Mouse (Mus musculus) heart, embryonic 13.5 days (tissue): ENCODE measurements around the gene Trp53inp2. TPM values are rescaled to one million over a fixed set of nuclear protein-coding genes. Genes with fewer than 3 reads are reported as not detected.

Source experiments
- ATAC-seq: fragments of 200-750 bp; cut with Nextera tagmentation; 2 replicates; pipeline ENCODE4 v1.8.0; 2017; ENCODE audit warnings: moderate TSS enrichment; ENCODE audit not compliant: insufficient number of reproducible peaks, low FRiP score, low TSS enrichment; ENCODE audit errors: extremely low read depth
- H3K27ac ChIP-seq: fragments of 300-500 bp; sonication (generic); replicated peaks from 2 replicates; pipeline ENCODE4 v1.5.1; 2015; ENCODE audit warnings: moderate library complexity, mild to moderate bottlenecking, inconsistent platforms
- H3K27me3 ChIP-seq: fragments of 300-500 bp; sonication (generic); replicated peaks from 2 replicates; pipeline ENCODE4 v1.6.1; 2015; ENCODE audit warnings: mild to moderate bottlenecking, inconsistent platforms
- H3K36me3 ChIP-seq: fragments of 300-500 bp; sonication (generic); 2 replicates; pipeline ENCODE4 v1.6.1; 2015; ENCODE audit warnings: mild to moderate bottlenecking, inconsistent platforms
- H3K4me1 ChIP-seq: fragments of 300-500 bp; sonication (generic); 2 replicates; pipeline ENCODE4 v1.6.1; 2015; ENCODE audit warnings: inconsistent platforms
- H3K4me2 ChIP-seq: fragments of 300-500 bp; sonication (generic); 2 replicates; pipeline ENCODE4 v1.6.1; 2015; ENCODE audit warnings: inconsistent platforms, mild to moderate bottlenecking, moderate library complexity
- H3K4me3 ChIP-seq: fragments of 300-500 bp; sonication (generic); 2 replicates; pipeline ENCODE4 v1.5.1; 2015; ENCODE audit warnings: moderate library complexity, mild to moderate bottlenecking, inconsistent platforms
- H3K9ac ChIP-seq: fragments of 300-500 bp; sonication (generic); 2 replicates; pipeline ENCODE4 v1.6.1; 2015; ENCODE audit warnings: inconsistent platforms, mild to moderate bottlenecking, moderate library complexity
- H3K9me3 ChIP-seq: fragments of 300-500 bp; sonication (generic); 2 replicates; pipeline ENCODE4 v1.6.1; 2016; ENCODE audit warnings: inconsistent platforms
- WGBS: fragments of 180-500 bp; shearing (Covaris S2); methylation state at CpG from one replicate; pipeline ENCODE4 v1.1.7; 2015; ENCODE audit warnings: mixed read lengths; 5-methylcytosine and 5-hydroxymethylcytosine counted together
- polyA plus RNA-seq: library from polyadenylated mRNA; unstranded; fragments of >200 nt; fragmentation: Nextera tagmentation; extraction: Ambion mirVana; gene quantifications from 2 replicates; pipeline ENCODE4 v1.2.1, GENCODE M21; 2015

Gene Trp53inp2
- polyA plus RNA-seq, 1 experiment from 2014 or later: 107 TPM

DNA sequence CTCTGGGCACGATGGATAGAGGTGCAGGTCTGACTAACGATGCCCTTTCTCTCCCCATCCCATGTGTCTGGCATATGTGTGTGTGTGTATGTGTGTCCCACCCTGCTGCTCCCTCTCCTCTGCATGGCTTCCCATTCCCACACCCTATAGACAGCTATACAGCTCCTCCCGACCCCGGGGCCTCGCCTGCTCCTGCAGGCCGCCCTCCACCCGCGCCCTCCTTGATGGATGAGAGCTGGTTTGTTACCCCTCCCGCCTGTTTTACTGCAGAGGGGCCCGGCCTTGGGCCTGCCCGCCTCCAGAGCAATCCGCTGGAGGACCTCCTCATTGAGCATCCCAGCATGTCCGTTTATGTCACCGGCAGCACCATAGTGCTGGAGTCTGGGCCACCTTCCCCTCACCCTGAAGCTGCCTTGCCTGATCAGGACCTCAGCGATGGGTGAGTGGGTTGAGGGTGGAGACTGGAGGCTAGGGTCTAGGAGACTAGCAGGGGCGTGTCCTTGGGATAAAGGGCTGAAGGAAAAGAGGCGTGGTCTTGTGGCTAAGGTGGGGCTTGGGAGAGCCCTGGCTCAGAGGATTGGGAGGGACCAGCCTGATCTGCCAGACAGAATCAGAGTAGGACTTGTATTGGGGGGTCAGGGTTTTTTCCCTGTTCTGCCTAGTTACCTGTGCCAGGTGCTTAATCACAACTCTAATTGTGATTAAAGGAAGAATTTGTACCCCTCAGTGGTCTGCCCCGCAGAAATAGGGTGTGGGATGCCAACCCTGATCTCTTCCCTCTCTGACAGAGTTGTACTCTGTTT lies 5.1 kb downstream of the Trp53inp2 start:
- peaks cover 61% of the 10 kb centered on the region for H3K36me3 ChIP-seq
- no peaks in the 10 kb centered on the region for H3K9me3 ChIP-seq
- H3K4me1 ChIP-seq: peaks cover 68% of the 10 kb centered on the region
- peak overlapping the region; percentile 35; the same call in 1 of the 2 replicates for H3K9ac ChIP-seq
- WGBS: 59% methylated on average over 18 of the region's 18 CpGs
- H3K4me2 ChIP-seq: no peak overlapping the region
- H3K4me3 ChIP-seq: no peak overlapping the region
- no peaks in the 10 kb centered on the region for H3K27me3 ChIP-seq
- no peak overlapping the region for H3K27ac ChIP-seq
- no peak for ATAC-seq

DNA sequence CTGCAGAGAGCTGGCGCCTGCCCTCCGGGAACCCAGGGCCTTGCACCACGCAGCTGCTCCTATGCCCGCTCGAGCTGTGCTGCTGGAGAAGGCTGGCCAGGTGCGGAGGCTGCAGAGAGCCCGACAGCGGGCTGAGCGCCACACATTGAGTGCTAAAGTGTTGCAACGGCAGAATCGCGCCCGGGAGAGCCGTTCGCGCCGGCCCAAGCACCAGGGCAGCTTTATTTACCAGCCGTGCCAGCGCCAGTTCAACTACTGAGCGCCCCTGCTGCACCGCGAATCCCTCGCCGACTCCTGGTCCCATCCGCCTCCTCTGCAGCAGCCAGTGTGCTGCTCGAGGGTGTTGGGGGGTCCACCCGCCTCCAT lies 5.7 kb downstream of the Trp53inp2 start:
- 36% methylated on average over 27 of the region's 27 CpGs for WGBS
- Histone ChIP-seq H3K9ac (peak overlapping the region; percentile 35; the same call in 1 of the 2 replicates), H3K4me3 (no peak overlapping the region), H3K36me3 (peaks cover 66% of the 10 kb centered on the region), H3K4me1 (peaks cover 66% of the 10 kb centered on the region), H3K27ac (no peak overlapping the region), H3K4me2 (no peak overlapping the region), H3K9me3 (no peaks in the 10 kb centered on the region), H3K27me3 (no peaks in the 10 kb centered on the region)
- ATAC-seq: no peak

DNA sequence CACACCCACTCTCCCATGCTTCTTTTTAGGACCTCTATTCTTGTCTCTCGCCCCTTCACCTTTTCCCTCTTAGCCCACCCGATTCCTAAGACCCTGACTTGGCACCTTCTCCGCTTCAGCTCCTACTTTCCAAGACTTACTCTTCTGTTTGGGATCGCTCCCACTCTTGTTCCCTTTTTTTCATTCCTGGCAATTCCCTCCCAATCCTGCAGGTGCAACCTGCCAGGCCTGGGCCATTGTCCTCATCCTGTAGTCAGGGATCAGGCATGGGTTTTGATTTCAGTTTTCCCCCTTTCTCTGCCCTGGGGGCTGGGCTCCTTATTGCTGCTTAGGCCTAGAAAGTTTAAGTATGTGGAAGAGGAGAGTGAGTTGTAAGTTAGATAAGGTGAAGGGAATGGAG lies 6.2 kb downstream of the Trp53inp2 start:
- no peak for ATAC-seq
- Histone ChIP-seq H3K36me3 (peaks cover 67% of the 10 kb centered on the region), H3K4me2 (no peak overlapping the region), H3K9me3 (no peaks in the 10 kb centered on the region), H3K4me3 (no peak overlapping the region), H3K27me3 (no peaks in the 10 kb centered on the region), H3K27ac (no peak overlapping the region), H3K9ac (peak overlapping the region; percentile 19; the same call in 1 of the 2 replicates), H3K4me1 (peaks cover 66% of the 10 kb centered on the region)
- WGBS: 64% methylated on average over 4 of the region's 4 CpGs

DNA sequence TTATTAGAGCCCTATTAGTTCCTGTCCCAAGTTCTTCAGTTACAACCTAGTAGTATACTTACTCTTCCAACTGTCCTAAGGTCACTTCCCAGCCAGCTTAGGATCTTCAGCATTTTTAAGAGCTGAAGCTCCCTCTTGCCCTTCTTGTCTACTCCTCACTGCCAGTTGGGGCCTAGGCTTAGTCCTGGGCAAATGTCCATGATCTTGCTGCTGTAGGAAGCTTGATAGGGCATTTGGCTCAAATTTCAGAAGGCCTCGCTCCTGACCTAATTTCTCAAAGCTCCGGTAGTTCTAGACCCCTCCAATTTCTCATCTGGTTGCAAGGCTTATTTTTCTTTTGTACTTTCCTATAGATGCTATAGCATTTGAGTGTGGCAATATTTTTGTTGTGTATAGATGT lies 7.7 kb downstream of the Trp53inp2 start:
- Histone ChIP-seq H3K27me3 (no peaks in the 10 kb centered on the region), H3K9me3 (no peaks in the 10 kb centered on the region), H3K4me1 (peaks cover 53% of the 10 kb centered on the region), H3K36me3 (peaks cover 72% of the 10 kb centered on the region), H3K4me2 (no peak overlapping the region), H3K9ac (0 out of 2 replicates have a peak overlapping the region, but pooled peaks have one; percentile 10), H3K4me3 (no peak overlapping the region), H3K27ac (0 out of 2 replicates have a peak overlapping the region, but pooled peaks have one; percentile 9)
- 87% methylated on average over 2 of the region's 2 CpGs for WGBS
- no peak for ATAC-seq

DNA sequence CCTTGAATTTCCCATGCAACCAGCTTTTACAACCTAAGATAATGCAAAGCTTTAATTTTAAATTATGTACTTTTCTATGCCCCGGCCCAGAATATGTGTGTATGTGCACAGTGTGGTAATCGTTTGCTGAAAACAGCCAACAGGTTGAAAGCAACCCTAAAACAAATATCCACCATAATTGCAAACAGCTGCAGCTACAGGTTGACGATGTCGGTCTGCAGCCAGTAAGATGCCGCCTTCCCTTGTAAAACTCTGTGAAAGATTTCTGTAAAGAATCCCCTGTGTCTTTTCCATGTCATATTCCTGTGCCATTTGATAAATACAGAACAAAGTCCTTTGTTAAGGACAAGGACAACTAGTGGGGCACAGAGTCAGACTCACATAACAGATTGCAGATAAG lies 13.7 kb downstream of the Trp53inp2 start:
- 86% methylated on average over 5 of the region's 5 CpGs for WGBS
- no peaks in the 10 kb centered on the region for H3K9me3 ChIP-seq
- H3K4me3 ChIP-seq: no peak overlapping the region
- H3K27ac ChIP-seq: peak overlapping the region; percentile 39
- ATAC-seq: no peak
- no peaks in the 10 kb centered on the region for H3K27me3 ChIP-seq
- no peak overlapping the region for H3K9ac ChIP-seq
- peaks cover 72% of the 10 kb centered on the region for H3K36me3 ChIP-seq
- H3K4me1 ChIP-seq: peaks cover 15% of the 10 kb centered on the region
- no peak overlapping the region for H3K4me2 ChIP-seq

DNA sequence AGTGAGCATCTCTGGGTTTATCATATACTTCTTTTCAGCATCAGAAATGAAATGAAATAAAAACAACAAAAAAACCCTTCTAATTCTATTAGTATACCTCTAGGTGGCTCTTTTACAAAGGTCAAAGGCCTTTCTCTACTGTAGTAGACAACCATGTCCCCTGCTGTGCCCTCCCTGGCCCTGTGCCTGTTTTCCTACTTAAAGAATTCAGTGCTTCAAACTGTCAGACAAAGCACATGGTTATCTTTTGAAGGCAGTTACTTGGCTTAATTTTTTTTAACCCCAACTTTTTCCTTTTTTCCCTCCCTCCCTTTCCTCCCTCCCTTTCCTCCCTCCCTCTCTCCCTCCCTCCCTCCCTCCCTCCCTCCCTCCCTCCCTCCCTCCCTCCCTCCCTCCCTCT lies 19.4 kb downstream of the Trp53inp2 start:
- H3K27ac ChIP-seq: no peak overlapping the region
- H3K27me3 ChIP-seq: no peaks in the 10 kb centered on the region
- peaks cover 77% of the 10 kb centered on the region for H3K36me3 ChIP-seq
- ATAC-seq: no peak
- H3K4me3 ChIP-seq: no peak overlapping the region
- H3K4me1 ChIP-seq: peaks cover 11% of the 10 kb centered on the region
- no peak overlapping the region for H3K4me2 ChIP-seq
- no peaks in the 10 kb centered on the region for H3K9me3 ChIP-seq
- no peak overlapping the region for H3K9ac ChIP-seq

DNA sequence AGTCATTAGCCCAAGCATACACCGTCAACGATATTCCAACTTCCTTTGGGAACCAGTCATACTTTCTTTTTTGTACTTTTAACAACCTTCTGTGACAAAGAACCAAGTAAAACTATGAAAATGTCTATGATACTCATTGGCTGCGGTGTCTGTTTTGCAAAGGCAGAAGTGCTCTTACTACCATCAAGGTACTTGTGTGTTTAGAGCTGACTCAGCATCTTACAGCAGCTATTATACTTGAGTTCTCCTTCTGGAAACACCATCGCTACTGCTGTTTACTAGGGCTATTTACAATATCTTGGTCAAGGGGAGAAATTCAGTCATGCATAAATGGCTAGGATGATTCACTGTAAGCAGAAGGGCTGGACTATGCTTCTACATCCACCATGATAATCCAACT lies 21.1 kb downstream of the Trp53inp2 start:
- 89% methylated on average over 4 of the region's 4 CpGs for WGBS
- H3K27me3 ChIP-seq: no peaks in the 10 kb centered on the region
- peaks cover 77% of the 10 kb centered on the region for H3K36me3 ChIP-seq
- peaks cover 10% of the 10 kb centered on the region for H3K4me1 ChIP-seq
- H3K4me2 ChIP-seq: no peak overlapping the region
- ATAC-seq: no peak
- no peak overlapping the region for H3K9ac ChIP-seq
- no peaks in the 10 kb centered on the region for H3K9me3 ChIP-seq
- no peak overlapping the region for H3K27ac ChIP-seq
- no peak overlapping the region for H3K4me3 ChIP-seq

DNA sequence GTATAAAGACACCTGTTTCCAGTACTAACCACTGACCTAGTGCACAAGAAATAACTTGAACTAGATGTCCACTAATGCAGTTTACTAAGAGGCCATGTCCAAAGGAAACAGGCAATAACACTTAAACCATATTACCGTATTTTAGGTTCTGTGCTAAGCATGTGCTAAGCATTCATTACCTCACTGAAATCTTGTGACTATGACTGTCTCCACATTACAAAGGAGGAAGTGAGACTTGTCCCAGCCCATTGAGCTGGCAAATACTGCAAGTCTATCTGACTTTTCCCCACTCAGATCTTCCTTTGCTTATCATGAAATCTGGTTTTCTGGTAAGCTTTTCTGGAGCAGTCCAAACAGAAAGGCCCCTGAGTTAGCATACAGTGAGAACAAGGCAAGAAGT lies 23.8 kb downstream of the Trp53inp2 start:
- Histone ChIP-seq H3K4me1 (peaks cover 10% of the 10 kb centered on the region), H3K9ac (no peak overlapping the region), H3K4me2 (no peak overlapping the region), H3K27ac (no peak overlapping the region), H3K9me3 (no peaks in the 10 kb centered on the region), H3K4me3 (no peak overlapping the region), H3K27me3 (no peaks in the 10 kb centered on the region), H3K36me3 (peaks cover 83% of the 10 kb centered on the region)
- 80% methylated on average over 1 of the region's 1 CpGs for WGBS
- ATAC-seq: no peak

DNA sequence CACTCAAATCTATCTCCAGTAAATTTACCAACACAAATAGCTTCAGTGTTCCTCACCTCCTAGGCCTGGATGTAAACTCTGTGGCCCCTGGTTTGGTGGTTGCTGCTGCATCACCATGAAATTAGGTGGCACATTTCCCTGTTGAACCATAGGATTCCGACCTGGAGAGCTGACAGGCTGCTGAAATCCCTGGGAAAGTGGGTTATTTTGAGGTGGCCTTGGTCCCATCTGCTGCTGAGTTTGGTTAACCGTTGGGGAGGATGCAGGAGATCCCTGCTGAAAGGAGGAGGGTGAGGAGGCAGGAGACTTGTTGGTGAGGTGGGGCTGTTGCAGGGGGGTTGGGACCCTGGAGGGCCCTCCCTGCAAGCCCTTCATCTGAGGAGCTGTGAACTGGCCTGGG lies 40.1 kb downstream of the Trp53inp2 start:
- no peak overlapping the region for H3K9ac ChIP-seq
- no peaks in the 10 kb centered on the region for H3K4me1 ChIP-seq
- 78% methylated on average over 2 of the region's 2 CpGs for WGBS
- H3K4me3 ChIP-seq: no peak overlapping the region
- H3K9me3 ChIP-seq: no peaks in the 10 kb centered on the region
- H3K27ac ChIP-seq: no peak overlapping the region
- ATAC-seq: no peak
- no peaks in the 10 kb centered on the region for H3K27me3 ChIP-seq
- H3K36me3 ChIP-seq: peaks cover 64% of the 10 kb centered on the region
- no peak overlapping the region for H3K4me2 ChIP-seq

DNA sequence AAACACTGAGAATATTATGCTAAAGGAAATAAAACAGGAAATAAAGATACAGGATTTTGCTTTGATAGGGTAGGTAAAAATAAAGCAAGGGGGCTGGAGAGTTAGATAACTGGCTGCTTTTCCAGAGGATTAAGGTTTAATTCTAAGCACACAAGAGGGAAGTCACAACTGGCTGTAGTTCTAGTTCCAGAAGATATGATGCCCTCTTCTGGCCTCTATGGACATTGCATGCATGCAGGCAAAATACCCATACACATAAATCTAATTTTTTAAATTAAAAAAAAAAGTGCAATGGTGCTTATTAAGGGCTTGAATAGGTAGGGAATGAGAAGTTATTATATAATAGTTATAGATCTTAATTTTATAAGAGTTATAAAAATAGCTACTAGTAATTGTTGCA lies 55.6 kb downstream of the Trp53inp2 start:
- Histone ChIP-seq H3K27ac (no peak overlapping the region), H3K4me1 (no peaks in the 10 kb centered on the region), H3K27me3 (no peaks in the 10 kb centered on the region), H3K36me3 (peaks cover 64% of the 10 kb centered on the region), H3K9me3 (no peaks in the 10 kb centered on the region), H3K4me2 (no peak overlapping the region), H3K4me3 (no peak overlapping the region), H3K9ac (no peak overlapping the region)
- no peak for ATAC-seq
